Mouse (Mus musculus) gastrocnemius, adult 2 months (tissue): Measurements from ENCODE around the gene Hap1. TPM values are rescaled to one million over a fixed set of nuclear protein-coding genes. Genes with fewer than 3 reads are reported as not detected.

ENCODE experiments used
- DNase-seq: peaks from one replicate; pipeline ENCODE4 v3.0.0; 2022
- H3K27ac ChIP-seq: fragments of 200-600 bp; 2 replicates; pipeline ENCODE4 v1.8.1; 2022; ENCODE audit warnings: mild to moderate bottlenecking
- H3K4me3 ChIP-seq: fragments of 200-600 bp; 2 replicates; pipeline ENCODE4 v1.8.1; 2022; ENCODE audit warnings: mild to moderate bottlenecking, moderate library complexity
- CTCF ChIP-seq: fragments of 200-600 bp; IDR thresholded peaks from 2 replicates; pipeline ENCODE4 v1.8.1; 2022; ENCODE audit warnings: antibody characterized with exemption, mild to moderate bottlenecking, moderate library complexity
- intact Hi-C: fragments of 180-260 bp; cut with DNase I; formaldehyde crosslinking; loops from one replicate; pipeline ENCODE4 v1.15.1; 2025
- total RNA-seq, 2 experiments: library from RNA; stranded (reverse); gene quantifications; 2 replicates each; pipeline ENCODE4 v1.2.3; 2021

The Hap1 gene
- total RNA-seq, 2 experiments from 2014 or later: 0.14 TPM; not detected in 1

DNA sequence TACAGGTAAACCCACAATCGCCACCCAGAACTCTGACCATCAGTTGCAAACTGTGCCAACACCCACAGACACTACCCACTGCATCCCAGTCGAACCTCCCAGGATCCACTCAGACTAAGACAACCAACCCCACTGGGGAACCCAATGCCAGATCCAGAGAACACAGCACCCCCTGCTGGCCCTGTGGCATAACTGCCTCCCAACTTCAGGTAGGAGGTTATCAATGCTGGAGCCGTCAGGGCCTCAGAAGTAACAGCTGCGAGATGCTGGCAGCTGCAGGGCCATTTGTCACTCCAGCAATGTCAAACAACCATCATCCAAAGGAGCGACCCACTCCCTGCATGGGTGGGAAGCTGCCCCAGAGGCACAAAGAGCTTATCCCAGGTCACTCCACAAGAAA lies 58.1 kb downstream of the Hap1 start:
- no peak for DNase-seq
- intact Hi-C loops: loop anchor here (5.0 kb wide), 2 partner anchors 830 to 916 kb away; no protein-coding TSS in a partner anchor
- Histone ChIP-seq H3K27ac (no peak overlapping the region), H3K4me3 (no peak overlapping the region; the same call in 1 of the 2 replicates)
- TF ChIP-seq CTCF: peak; percentile 63

Other genes starting within 250 kb of the Hap1 start
- not detected for gene Krt13, start 234.6 kb downstream of the Hap1 start, total RNA-seq
- not detected for gene Krt15, start 220.2 kb downstream of the Hap1 start, total RNA-seq
- gene Krt19, start 207.5 kb downstream of the Hap1 start, total RNA-seq: under 1 TPM in 1 of 2 experiments, not detected in 1; 0.20 TPM
- gene Krt9, start 162.9 kb downstream of the Hap1 start, total RNA-seq: not detected
- gene Krt14, start 148.6 kb downstream of the Hap1 start, total RNA-seq: not detected
- gene Krt16, start 107.2 kb downstream of the Hap1 start, total RNA-seq: not detected
- not detected for gene Krt17, start 95.1 kb downstream of the Hap1 start, total RNA-seq
- not detected for gene Krt42, start 86.3 kb downstream of the Hap1 start, total RNA-seq
- 1,000 to 10,000 TPM; 1,442 to 1,567 TPM for gene Eif1, start 36.2 kb downstream of the Hap1 start, total RNA-seq
- not detected for gene Gast, start 21.7 kb downstream of the Hap1 start, total RNA-seq
- 100 to 1,000 TPM in 1 of 2 experiments, 10 to 100 TPM in 1; 68.6 to 104 TPM for gene Jup, start 41.6 kb upstream of the Hap1 start, total RNA-seq
- gene P3h4, start 58.7 kb upstream of the Hap1 start, total RNA-seq: 1 to 10 TPM; 2.0 to 4.6 TPM
- 1 to 10 TPM; 1.9 to 4.5 TPM for gene Fkbp10, start 59.6 kb upstream of the Hap1 start, total RNA-seq
- 1 to 10 TPM; 6.6 to 8.8 TPM for gene Nt5c3b, start 85.7 kb upstream of the Hap1 start, total RNA-seq
- gene Klhl10, start 85.8 kb upstream of the Hap1 start, total RNA-seq: under 1 TPM; 0.23 to 0.39 TPM
- 1 to 10 TPM; 4.7 to 4.9 TPM for gene Klhl11, start 116.6 kb upstream of the Hap1 start, total RNA-seq
- gene Acly, start 171.9 kb upstream of the Hap1 start, total RNA-seq: 10 to 100 TPM; 10.3 to 19.0 TPM
- gene Ttc25, start 189.5 kb upstream of the Hap1 start, total RNA-seq: under 1 TPM; 0.10 to 0.31 TPM
- 1 to 10 TPM; 3.2 to 4.4 TPM for gene Cnp, start 218.8 kb upstream of the Hap1 start, total RNA-seq